Mouse (Mus musculus) leukemia stem cell, adult 10-12 weeks (primary cell): ENCODE results near the gene Gm21680. TPM values are rescaled to one million over a fixed set of nuclear protein-coding genes. Genes with fewer than 3 reads are reported as not detected.

Experiments used
- polyA plus RNA-seq: library from polyadenylated mRNA; stranded (reverse); fragments of >175 nt; gene quantifications from 2 replicates; pipeline ENCODE4 v1.2.3, GENCODE M21; 2012; ENCODE audit warnings: low replicate concordance

The Gm21680 gene
- polyA plus RNA-seq, result not detected in 2 replicates

GRCm38 (mm10) chr5:25972563-25972962 is at the start of gene Gm21680:
Gm21680 (minus strand) TSS chr5:25972663.

GRCm38 (mm10) chr5:26004698-26005097 is 32.2 kb upstream of the Gm21680 start, which contains the start of gene Gm1979:
Gm1979 (minus strand) TSS chr5:26004798.

GRCm38 (mm10) chr5:25988550-25988949 is 16.1 kb upstream of the Gm21680 start, which contains the start of gene Gm21698:
Gm21698 (minus strand) TSS chr5:25988650.

GRCm38 (mm10) chr5:25954317-25954716 is 18.1 kb downstream of the Gm21680 start, which contains the start of gene Gm21671:
Gm21671 (minus strand) TSS chr5:25954417.

GRCm38 (mm10) chr5:25942281-25942680 is 30.2 kb downstream of the Gm21680 start, which contains the start of gene Gm21663:
Gm21663 (minus strand) TSS chr5:25942381.

Other genes starting within 250 kb of the Gm21680 start
- 0.69 and 0.75 TPM in 2 replicates for gene Actr3b, start 212.7 kb downstream of the Gm21680 start, polyA plus RNA-seq
- gene Gm21663, start 30.3 kb downstream of the Gm21680 start, polyA plus RNA-seq, result not detected in 2 replicates
- gene Gm21671, start 18.2 kb downstream of the Gm21680 start, polyA plus RNA-seq, result not detected in 2 replicates
- gene Gm21698, start 16.0 kb upstream of the Gm21680 start, polyA plus RNA-seq, result 0.07 TPM in 1 of 2 replicates, not detected in the other
- gene Gm1979, start 32.1 kb upstream of the Gm21680 start, polyA plus RNA-seq, result not detected in 2 replicates
- 0.17 TPM in 1 of 2 replicates, not detected in the other for gene Gm5862, start 50.3 kb upstream of the Gm21680 start, polyA plus RNA-seq
- not detected in 2 replicates for gene Speer4a, start 66.9 kb upstream of the Gm21680 start, polyA plus RNA-seq
- gene Gm7347, start 85.9 kb upstream of the Gm21680 start, polyA plus RNA-seq, result not detected in 2 replicates
- gene Gm10471, start 116.6 kb upstream of the Gm21680 start, polyA plus RNA-seq, result not detected in 2 replicates
- gene 5031410I06Rik, start 132.7 kb upstream of the Gm21680 start, polyA plus RNA-seq, result not detected in 2 replicates
- gene Gm10220, start 148.8 kb upstream of the Gm21680 start, polyA plus RNA-seq, result not detected in 2 replicates